Mouse (Mus musculus) heart, adult 2 months (tissue): ENCODE data around the gene Ubl7. TPM values are rescaled to one million over a fixed set of nuclear protein-coding genes. Genes with fewer than 3 reads are reported as not detected.
A peak's percentile ranks its signal among the peaks of the same experiment; 100 is the strongest.

Experiments
- DNase-seq, 2 experiments: peaks; one replicate each; pipeline ENCODE4 v3.0.0; 2021
- H3K27ac ChIP-seq: fragments of 200-600 bp; 2 replicates; pipeline ENCODE4 v1.8.1; 2022
- H3K27me3 ChIP-seq: fragments of 200-500 bp; 2 replicates; pipeline ENCODE4 v1.6.1; 2012; ENCODE audit warnings: mild to moderate bottlenecking, low read length, inconsistent platforms, mixed read lengths; ENCODE audit not compliant: control insufficient read depth, insufficient read depth
- H3K36me3 ChIP-seq: fragments of 200-500 bp; 2 replicates; pipeline ENCODE4 v1.6.1; 2012; ENCODE audit warnings: low read length, inconsistent platforms; ENCODE audit not compliant: control insufficient read depth, insufficient read depth
- H3K4me1 ChIP-seq: fragments of 200-500 bp; 2 replicates; pipeline ENCODE4 v1.6.1; 2011; ENCODE audit warnings: low read length; ENCODE audit not compliant: control insufficient read depth, insufficient read depth
- H3K4me3 ChIP-seq: fragments of 200-600 bp; 2 replicates; pipeline ENCODE4 v1.8.1; 2022
- H3K79me2 ChIP-seq: fragments of 200-500 bp; replicated peaks from 2 replicates; pipeline ENCODE4 v1.6.1; 2012; ENCODE audit warnings: mild to moderate bottlenecking, inconsistent platforms, low read length, moderate library complexity, mixed read lengths; ENCODE audit not compliant: control insufficient read depth, insufficient read depth
- H3K9ac ChIP-seq: fragments of 200-500 bp; 2 replicates; pipeline ENCODE4 v1.6.1; 2012; ENCODE audit warnings: low read depth, mild to moderate bottlenecking, control low read depth, inconsistent platforms, low read length, mixed read lengths
- CTCF ChIP-seq: fragments of 200-600 bp; IDR thresholded peaks from 2 replicates; pipeline ENCODE4 v1.8.1; 2022; ENCODE audit warnings: antibody characterized with exemption, mild to moderate bottlenecking, moderate library complexity
- EP300 ChIP-seq: fragments of 200-500 bp; IDR thresholded peaks from 2 replicates; pipeline ENCODE4 v1.6.1; 2011; ENCODE audit warnings: low read depth, low read length, control low read depth; ENCODE audit not compliant: insufficient read depth
- POLR2A ChIP-seq: fragments of 200-500 bp; IDR thresholded peaks from 2 replicates; pipeline ENCODE4 v1.6.1; 2011; ENCODE audit warnings: mild to moderate bottlenecking, low read depth, low read length, control low read depth; ENCODE audit not compliant: insufficient read depth
- WGBS: fragments of 180-500 bp; shearing (Covaris S2); methylation state at CpG from one replicate; pipeline ENCODE4 v1.1.7; 2018; 5-methylcytosine and 5-hydroxymethylcytosine counted together
- intact Hi-C: fragments of 180-260 bp; cut with DNase I; formaldehyde crosslinking; loops from one replicate; pipeline ENCODE4 v1.15.1; 2025
- polyA plus RNA-seq: library from polyadenylated mRNA; depleted of rRNA; stranded (reverse); fragments of >200 nt; gene quantifications from 2 replicates; pipeline ENCODE4 v1.2.3, GENCODE M21; 2012
- total RNA-seq, 2 experiments: library from RNA; stranded (reverse); gene quantifications; 2 replicates each; pipeline ENCODE4 v1.2.3; 2021

Ubl7 gene
- total and polyA plus RNA-seq, 3 experiments = 75.2 to 139 (median 83.2) TPM

DNA sequence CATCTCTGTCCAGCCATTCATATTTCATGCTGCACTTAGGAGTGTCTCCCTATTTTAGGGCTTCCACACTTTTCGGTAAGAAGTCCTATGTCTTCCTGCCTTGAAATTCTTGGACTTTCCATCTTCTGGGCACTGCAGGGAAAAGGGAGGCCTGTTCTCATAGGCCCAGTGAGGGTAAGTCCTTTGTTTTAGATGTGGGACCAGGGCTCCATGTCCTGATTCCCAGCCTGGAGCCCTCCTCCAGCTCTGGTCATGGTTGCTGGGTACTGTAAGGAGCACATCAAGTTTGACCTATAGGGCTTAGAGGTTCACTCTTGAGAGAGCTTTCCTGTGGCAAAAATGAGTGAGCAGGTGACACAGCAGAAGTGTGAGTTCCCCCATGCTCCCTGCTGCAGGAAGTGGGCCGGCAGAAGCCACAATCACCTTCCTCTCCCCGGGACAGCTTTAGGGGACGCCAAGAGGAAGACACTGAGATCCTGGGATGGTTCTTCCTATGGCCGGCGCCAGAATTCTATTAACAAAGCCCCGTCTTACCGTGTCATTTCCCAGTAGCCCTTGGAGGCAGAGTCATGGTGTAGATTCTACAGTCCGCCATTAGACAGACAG lies 57.5 kb downstream of the Ubl7 start:
- TF ChIP-seq CTCF (no peak), POLR2A (no peak), EP300 (0 out of 2 replicates have a peak, but pooled peaks have one; percentile 25)
- H3K36me3 ChIP-seq = peaks cover 2% of the 10 kb centered on the region; the same call in 1 of the 2 replicates
- H3K9ac ChIP-seq = no peak overlapping the region
- H3K79me2 ChIP-seq = no peaks in the 10 kb centered on the region
- DNase-seq = peak in 1 of 2 experiments; percentile 43
- no peaks in the 10 kb centered on the region for H3K27me3 ChIP-seq
- intact Hi-C loops = no loop called here
- no peak overlapping the region for H3K4me3 ChIP-seq
- peak overlapping the region; percentile 88 for H3K27ac ChIP-seq
- WGBS = 59% methylated on average over 9 of the region's 9 CpGs
- peaks cover 60% of the 10 kb centered on the region for H3K4me1 ChIP-seq

DNA sequence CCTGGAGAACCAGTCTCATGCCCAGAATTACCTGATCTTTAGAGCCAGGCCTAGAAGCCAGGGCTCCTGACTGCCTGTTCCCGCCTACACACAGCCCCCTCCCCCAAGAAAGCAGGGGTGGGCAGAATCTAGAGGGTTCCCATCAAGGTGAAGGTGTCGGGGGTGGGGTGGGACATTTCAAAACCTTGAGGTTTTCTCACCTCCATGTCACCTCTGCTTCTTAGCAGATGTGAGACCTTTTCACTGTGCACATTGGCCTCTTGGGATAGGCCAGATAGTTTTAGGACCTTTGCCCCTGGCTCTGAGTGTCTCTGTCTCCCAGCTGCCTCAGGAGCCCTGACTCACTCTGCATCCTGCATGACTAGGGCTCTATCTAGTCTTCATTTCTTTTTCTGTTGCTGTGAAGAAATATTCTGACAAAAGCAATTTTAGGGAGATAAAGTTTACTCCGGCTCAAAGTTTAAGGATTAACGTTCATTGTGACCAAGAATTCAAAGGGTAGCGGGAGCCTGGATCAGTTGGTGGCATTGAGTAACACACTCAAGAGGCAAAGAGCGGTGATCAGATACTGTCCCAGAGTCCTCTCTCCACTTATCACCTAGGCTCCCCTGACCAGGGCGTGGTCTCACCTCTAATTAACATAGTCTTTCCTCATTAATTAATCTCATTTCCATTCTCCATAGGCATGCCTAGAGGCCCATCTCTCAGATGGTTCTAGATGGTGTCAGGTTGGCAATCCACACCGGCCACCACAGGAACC lies 58.2 kb downstream of the Ubl7 start:
- intact Hi-C loops = no loop called here
- TF ChIP-seq CTCF = no peak
- no peak for TF ChIP-seq POLR2A
- TF ChIP-seq EP300 = no peak

DNA sequence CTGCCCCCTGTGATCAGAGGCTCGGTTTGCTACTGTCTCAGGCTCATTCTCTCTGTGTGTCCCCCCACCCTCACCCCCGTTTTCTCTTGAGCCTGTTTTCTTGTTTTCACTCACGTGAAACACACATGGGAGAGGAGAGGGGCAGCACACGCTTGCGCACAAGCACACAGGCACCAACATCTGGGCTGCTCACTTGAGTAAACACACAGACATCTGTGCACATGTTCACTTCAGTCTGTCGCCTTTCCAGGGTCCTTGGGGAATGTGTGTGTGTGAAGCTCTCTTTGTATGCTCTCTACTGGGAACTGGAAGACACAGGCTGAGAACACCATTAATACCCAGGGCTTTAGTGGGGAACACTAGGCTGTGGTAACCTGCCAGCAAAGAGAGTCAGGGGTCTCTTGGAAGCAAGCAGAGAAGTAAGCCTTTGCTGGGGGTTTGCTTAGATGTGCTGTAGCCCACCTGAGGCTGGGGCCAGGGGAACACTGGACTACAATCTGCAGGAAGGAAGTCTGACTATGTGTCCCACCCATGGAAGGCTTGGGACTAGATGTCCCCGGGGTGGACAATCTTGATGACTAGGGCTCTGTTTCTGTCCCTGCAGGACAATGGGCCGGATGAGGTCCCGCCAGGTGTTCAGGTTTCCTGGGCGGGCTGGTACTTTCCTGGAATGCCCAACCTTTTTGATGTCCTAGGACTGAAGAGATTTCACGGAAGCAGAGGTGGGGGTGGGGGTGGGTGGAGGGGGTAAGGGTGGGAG lies 59.1 kb downstream of the Ubl7 start:
- Histone ChIP-seq H3K27ac (peak overlapping the region; percentile 90), H3K79me2 (no peaks in the 10 kb centered on the region), H3K4me1 (peaks cover 51% of the 10 kb centered on the region), H3K27me3 (no peaks in the 10 kb centered on the region), H3K9ac (no peak overlapping the region), H3K4me3 (no peak overlapping the region), H3K36me3 (peaks cover 2% of the 10 kb centered on the region; the same call in 1 of the 2 replicates)
- WGBS = 47% methylated on average over 11 of the region's 11 CpGs
- peak; percentile 69 to 76 for DNase-seq
- intact Hi-C loops = loop anchor here (1.0 kb wide), 1 partner anchor 30 kb away; the partner anchor contains the start of gene Sema7a
- TF ChIP-seq POLR2A (0 out of 2 replicates have a peak, but pooled peaks have one; percentile 29), EP300 (peak; percentile 95; the same call in 1 of the 2 replicates), CTCF (no peak)

More for the DNA sequence above, 58.2 kb downstream of the Ubl7 start:
- Histone ChIP-seq H3K79me2 (no peaks in the 10 kb centered on the region), H3K27ac (peak overlapping the region; percentile 88), H3K4me3 (no peak overlapping the region), H3K36me3 (peaks cover 2% of the 10 kb centered on the region; the same call in 1 of the 2 replicates), H3K4me1 (peaks cover 60% of the 10 kb centered on the region), H3K27me3 (no peaks in the 10 kb centered on the region), H3K9ac (no peak overlapping the region)
- DNase-seq = no peak
- 93% methylated on average over 8 of the region's 8 CpGs for WGBS

DNA sequence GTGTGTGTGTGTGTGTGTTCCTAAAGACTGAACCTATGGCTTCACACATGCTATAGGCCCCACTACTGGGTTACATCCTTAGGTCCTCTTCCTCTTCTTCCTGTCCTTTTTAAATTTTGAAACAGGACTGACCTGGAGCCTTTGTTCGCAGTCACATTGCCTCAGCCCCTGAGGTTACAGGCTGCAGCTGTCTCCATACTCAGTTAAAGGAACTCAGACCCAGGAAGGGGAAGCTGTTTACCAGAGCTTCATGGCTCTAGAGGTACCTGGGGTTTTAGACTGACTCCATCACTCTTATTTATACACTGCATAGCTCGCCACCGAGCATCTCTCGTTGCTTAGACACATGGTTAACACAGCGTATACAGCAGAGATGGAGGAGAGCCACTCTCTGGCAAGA lies 60.6 kb downstream of the Ubl7 start:
- WGBS = 89% methylated on average over 5 of the region's 5 CpGs
- Histone ChIP-seq H3K27ac (peak overlapping the region; percentile 83), H3K4me1 (peaks cover 41% of the 10 kb centered on the region)

DNA sequence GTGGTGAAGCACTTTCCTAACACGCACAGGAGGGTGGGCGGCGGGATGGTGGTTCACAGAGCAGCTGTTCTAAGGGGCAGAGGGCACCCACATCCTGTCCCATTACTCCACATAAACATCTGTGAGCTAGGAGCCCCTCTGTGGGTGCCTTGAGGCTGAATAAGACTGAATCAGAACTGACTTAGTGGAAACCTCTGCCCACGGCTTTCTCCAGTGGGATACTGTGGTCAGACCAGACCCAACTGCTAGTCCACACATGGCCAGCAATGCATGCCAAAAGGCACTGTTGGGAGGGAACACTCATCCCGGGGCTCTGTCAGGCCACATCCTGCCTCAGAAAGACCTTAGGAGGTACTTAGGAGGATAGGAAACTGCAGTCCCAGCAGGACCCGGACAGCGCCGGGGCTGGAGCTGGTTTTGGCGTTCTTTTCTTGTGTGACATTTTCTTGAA lies 61.4 kb downstream of the Ubl7 start:
- Histone ChIP-seq H3K9ac (peak overlapping the region; percentile 39; the same call in 1 of the 2 replicates), H3K27ac (peak overlapping the region; percentile 83), H3K4me1 (peaks cover 38% of the 10 kb centered on the region), H3K4me3 (peak overlapping the region; percentile 18), H3K27me3 (no peaks in the 10 kb centered on the region), H3K36me3 (peaks cover 2% of the 10 kb centered on the region; the same call in 1 of the 2 replicates), H3K79me2 (no peaks in the 10 kb centered on the region)
- WGBS = 34% methylated on average over 9 of the region's 9 CpGs
- peak; percentile 58 to 62 for DNase-seq
- intact Hi-C loops = no loop called here
- peak; percentile 69 for TF ChIP-seq POLR2A
- no peak for TF ChIP-seq CTCF

More for the DNA sequence above, 60.6 kb downstream of the Ubl7 start:
- Histone ChIP-seq H3K27me3 (no peaks in the 10 kb centered on the region), H3K4me3 (no peak overlapping the region), H3K36me3 (peaks cover 2% of the 10 kb centered on the region; the same call in 1 of the 2 replicates), H3K79me2 (no peaks in the 10 kb centered on the region), H3K9ac (no peak overlapping the region)
- intact Hi-C loops = no loop called here
- DNase-seq = no peak
- no peak for TF ChIP-seq EP300
- TF ChIP-seq CTCF = no peak
- TF ChIP-seq POLR2A = no peak
